Mouse (Mus musculus) c-Kit-positive CD71-positive TER-119-positive erythroid progenitor cells, embryonic 14.5 days (primary cell): ENCODE results near the gene Slc25a17.

Experiments used
- DNase-seq: peaks from one replicate; pipeline ENCODE4 v3.0.0-alpha.2; 2013; ENCODE audit warnings: low spot score

Slc25a17 gene

DNA sequence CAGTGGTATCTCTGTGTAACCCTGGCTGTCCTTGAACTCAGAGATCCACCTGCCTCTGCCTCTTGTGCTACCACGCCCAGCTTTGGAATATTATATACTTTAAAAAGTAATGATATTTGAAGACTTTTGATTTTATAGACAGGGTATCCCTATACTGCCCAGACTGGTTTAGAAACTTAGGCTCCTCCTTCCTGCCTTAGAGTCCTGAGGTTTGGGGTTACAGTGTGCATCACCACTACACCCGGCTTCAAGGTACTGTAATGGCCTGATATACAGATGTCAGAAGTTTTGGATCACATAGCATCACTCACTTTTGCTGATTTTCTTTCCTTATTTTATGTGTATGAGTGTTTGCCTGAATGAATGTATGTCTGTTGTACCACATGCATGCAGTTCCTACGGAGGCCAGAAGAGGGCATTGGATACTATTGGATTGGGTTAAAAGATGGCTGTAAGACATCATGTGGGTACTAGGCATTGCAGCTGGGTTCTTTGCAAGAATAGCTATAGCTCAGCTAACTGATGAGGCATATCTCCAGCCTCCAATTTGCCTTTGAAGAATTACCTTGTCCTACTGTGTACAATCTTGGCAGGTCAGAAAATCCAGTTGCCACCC lies 5.4 kb downstream of the Slc25a17 start:
- DNase-seq = peak; percentile 72

DNA sequence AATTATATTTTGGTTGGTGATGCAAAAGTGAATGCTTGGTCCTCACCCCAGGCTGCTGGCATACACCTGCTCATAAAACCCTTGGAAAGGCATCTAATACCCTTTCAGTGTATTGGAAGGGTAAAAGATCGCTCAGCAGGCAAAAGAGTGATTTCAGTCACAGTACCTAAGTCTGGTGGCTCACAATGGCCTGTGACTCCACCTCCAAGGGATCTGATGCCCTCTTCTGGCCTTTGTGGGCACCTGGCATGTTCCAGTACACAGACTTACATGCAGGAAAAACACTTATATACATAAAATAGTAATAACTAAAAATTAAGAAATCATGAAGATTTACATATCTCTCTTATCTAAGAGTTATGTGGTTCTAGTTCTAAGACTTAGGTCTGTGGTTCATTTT lies 8.0 kb downstream of the Slc25a17 start:
- no peak for DNase-seq

DNA sequence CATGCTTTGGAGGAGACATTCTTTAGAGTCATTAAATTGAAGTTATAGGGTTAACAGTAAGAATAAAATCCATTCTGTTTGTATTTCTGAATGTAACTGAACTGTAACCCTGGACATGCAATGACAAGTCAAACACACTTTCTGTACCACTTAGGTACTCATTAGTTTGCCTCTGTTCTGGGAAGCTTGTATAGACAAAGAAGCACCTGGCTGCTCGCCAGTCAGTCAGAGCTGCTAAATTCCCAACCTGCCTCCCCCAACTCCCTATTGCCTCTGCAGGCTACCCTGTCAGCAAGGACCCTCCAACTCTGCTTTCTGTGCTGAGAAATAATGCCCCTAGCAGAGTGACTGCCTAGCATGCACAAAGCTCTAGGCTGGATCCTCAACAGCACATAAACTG lies 10.2 kb downstream of the Slc25a17 start:
- no peak for DNase-seq

DNA sequence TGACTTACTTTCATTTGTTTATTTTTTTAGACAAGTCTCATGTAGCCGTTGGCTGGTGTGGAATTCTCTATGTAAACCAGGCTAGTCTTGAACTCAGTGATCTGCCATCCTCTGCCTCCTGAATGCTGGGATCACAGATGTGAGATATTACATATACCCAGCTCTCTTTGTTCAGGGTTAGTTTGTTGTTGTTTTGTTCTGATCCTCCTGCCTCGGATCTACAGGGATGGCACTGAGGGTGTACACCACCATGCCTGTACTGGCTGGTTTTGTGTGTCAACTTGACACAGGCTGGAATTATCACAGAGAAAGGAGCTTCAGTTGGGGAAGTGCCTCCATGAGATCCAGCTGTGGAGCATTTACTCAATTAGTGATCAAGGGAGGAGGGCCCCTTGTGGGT lies 12.2 kb downstream of the Slc25a17 start:
- DNase-seq = no peak

DNA sequence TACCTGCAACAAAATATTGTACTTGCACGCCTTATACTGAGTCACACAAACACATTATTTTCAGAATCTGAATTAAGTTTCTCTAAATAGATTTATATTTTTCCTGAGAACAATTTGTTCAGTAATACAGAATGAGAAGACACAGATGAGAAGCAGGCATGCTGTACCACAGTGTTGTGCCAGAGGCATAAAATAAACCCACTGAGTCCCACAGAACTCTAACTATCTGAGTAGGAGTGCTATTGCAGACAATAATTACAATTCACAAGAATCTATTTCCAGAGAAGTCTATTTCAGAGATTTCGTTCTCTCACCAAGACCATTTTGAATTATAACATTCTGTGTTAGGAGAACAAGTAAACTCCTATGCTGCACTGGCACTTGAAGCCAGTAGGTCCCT lies 13.1 kb downstream of the Slc25a17 start:
- DNase-seq = no peak

DNA sequence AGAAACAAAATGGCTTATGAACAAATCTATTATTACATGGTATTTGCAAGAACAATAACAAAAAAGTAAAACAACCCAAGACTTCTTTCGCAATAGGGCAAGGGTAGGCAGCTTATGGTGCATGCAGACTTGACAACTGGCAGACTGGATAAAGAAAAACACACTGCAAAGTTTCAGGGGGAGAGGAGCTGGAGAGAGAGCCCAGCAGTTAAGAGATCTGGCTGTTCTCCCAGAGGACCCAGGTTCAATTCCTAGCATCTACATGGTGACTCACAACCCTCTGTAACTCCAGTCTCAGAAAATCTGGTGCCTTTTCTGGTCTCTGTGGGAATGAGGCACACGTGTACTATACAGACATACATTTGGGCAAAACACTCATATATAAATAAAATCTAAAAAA lies 19.2 kb downstream of the Slc25a17 start:
- no peak for DNase-seq

DNA sequence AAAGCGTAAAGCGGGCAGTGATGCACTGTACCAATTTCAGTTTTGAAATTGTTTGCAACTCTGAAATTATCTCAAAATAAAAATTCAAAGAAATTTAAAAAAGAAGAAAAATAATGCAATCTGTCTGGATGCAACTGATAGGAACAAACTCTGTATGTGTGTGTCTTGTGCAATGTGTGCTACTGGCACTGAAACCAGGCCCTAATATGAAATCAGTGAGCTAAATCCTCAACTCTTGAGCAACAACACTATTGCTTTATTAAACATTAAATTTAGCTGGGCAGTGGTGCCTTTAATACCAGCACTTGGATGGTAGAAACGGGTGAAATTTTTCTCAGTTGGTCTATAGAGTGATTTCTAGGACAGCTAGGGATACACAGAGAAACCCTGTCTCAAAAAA lies 21.5 kb downstream of the Slc25a17 start:
- DNase-seq = no peak

DNA sequence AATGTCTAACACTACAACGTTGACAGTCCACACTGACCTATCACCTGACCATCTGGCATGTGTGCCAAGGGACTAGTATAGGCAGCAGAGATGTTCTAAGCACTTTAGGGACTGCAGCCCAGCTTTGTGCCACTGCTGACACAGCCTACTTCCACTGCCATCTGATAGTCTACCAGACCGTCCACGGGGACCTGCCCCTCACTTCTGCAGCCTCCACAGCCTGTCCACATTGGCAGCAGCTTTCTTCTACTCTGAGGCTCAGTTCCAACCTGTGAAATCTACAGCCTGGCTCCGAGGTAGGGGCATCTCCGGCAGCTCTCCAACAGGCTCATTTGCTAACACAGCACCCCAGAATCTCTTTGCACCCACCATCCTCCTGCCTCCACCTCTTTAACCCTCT lies 24.1 kb downstream of the Slc25a17 start:
- no peak for DNase-seq

DNA sequence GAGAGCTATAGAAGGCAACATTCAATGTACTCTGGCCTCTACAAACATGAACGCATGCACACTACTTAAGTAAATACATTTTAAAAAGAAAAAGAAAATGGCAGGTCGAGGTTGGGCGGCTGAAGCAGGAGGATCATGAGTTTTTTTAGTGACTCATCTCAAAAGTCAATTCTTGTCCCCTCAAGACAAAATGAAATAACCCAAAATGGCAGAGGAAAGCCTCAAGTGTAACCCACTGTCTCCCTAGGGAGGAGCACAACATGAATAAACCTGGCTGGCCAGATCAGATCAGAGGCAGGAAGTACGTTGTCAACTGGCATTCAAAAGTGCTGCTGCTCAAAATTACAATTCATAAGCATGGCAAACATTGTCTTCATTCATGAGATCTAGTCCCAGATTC lies 28.1 kb downstream of the Slc25a17 start:
- DNase-seq = no peak

DNA sequence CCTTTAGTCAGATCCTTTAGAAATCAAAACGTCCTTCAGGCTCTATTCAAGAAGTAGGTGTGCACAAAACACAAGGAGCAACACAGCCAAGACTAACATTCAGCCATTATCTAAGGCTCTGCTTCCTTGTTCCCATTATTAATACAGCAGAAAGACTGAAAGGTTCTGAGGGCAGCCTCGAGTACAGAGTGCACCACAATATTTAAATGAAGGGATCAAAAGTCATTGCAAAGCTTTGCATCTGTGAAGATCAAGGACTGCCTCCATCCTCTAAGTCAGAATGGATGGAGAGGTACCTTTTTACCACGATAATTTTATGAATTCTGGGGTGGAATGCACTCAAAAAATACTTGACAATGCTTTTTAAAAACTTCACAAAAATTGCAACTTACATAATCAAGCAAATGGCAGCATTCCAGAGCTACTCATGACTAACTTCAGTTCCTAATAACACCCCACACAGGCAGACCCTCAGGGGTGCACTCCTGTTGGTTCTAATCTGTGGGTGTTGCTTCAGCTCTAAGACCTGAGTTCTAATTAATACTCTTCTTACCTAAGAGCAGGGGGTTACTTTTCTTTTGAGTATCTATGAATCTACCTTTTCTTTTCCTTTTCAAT lies 29.7 kb downstream of the Slc25a17 start:
- DNase-seq = no peak

DNA sequence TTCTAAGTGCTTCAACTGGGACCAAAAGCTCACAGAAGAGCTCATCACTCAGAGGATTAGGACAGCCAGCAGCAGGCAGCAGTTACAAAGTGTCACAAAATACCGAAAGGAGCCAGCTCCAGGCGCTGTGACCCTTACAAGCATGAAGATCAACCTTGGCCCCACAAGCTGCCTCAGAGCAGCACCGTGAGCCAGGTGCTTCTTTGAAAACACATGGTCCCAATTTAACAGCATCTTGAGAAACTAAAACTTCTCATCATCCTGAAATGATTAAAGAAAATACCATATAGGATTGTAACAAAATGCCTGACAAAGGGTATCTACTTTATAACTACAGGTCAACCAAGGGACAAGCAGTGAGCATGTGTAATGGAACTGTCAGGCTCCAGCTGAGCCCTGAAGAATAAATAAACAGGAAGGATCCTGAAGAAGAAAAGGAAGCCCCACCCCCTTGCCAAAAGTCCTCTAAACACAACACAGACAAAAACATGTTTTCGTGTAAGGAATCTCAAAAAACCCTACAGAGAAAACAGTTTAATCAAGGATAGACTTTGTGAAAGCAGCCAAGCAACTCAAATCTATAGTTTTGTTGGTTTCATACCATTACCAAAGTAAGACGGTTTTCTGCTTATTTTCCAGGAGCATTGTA lies 30.8 kb downstream of the Slc25a17 start:
- DNase-seq = no peak

DNA sequence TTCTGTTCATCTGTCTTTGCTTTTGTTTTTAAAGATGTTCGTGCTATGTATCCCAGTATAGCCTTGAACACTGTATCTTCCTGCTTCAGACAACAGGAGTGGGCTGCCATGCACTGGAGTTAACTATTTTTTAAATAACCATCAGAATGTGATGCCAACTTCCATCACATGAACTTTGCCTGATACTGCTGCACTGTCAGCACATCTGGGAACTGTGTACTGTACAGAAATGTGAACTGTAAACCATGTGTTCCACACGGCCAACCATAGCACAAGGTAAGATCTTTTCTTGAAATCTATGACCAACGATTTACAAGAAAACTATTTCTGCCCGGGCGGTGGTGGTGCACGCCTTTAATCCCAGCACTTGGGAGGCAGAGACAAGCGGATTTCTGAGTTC lies 33.1 kb downstream of the Slc25a17 start:
- DNase-seq = no peak

DNA sequence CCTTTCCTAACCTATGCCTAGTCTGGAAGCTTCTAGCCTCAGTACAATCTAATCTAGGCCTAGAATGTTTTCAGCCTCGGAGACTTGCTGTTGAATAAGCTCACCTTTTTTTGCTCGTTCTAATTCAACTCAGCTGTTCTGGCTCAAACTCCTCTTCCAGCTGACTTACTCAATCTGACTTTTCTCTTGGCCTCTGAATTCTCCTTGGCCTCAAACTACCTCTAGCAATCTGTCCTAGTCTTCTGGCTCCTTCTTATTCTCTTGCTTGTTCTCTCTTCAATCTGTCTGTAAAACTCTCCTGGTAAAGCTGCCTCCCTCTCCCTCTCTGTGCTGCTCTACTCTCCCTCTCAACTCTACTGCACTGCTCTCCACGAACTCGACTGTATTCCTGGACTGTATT lies 35.6 kb downstream of the Slc25a17 start:
- no peak for DNase-seq

DNA sequence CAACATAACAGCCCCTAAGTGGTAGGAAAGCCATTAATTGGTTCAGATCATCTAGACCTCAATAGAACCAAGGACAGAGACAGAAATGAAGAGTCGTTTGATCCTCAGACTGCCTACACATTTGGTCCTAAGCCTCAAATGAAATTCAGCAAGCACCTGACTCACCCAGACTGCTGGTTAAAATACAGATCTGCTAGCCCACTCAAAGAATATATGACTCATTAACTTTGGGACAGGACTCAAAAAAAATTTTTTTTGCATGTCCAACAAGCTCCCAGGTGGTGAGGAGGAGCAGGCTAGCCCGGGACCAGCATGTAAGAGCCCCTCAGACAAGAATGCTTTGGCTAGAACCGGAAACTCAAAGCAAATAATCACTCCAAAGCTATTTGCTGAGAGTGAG lies 40.5 kb downstream of the Slc25a17 start:
- DNase-seq = no peak

DNA sequence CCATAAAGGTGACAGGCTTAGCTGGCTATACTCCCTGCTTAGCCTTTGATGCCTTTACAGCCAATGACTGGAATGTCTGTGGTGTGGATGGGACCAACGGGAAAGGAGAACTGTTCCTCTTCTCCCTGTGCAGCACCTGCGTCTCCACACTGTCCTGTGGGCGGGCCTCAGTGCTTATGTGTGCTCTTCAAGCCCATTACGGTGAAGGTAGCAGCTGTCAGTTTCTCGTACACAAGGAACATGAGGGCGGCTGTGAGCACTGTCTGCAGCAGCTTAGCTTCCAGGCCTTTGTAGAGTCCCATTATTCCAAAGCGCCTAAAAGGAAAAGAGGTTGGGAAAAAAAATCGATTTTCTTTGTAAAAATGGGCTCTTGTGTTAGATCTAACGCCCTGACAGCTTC lies 41.1 kb downstream of the Slc25a17 start:
- no peak for DNase-seq

DNA sequence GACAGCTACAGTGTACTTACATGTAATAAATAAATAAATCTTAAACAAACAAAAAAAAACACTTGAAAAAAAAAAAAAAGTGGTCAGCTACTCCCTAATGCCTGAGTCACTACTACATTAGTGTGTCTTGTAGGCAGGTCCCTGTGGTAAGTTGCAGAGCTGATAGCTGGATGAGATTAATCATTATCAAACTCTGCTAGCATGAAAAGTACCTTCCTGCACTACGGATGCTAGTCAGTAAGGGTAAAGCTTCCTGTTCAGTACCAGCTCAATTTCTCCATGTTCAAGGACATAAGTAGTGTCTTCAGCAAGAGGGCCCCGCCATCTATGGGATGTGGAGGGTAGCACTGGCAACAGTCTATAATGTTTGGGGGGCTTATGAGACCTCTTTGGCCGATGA lies 46.7 kb downstream of the Slc25a17 start:
- DNase-seq = no peak

DNA sequence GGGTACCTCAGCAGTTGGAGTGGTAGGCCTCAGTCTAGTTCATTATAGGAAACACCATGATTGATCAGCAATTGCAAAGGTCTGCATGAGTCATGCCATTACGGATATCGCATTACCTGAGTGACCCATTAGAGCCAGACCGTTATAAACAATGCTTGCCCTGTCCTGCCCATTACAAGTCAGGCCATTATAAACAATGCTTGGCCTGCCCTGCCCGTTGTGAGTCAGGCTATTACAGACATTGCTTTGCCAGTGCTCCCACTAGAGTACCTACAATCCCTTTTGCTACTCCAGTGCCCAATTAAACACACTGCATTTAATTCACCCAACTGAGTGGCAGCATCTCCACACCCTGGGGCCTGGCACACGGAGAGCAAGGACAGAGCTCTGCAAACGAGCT lies 49.6 kb downstream of the Slc25a17 start:
- no peak for DNase-seq

DNA sequence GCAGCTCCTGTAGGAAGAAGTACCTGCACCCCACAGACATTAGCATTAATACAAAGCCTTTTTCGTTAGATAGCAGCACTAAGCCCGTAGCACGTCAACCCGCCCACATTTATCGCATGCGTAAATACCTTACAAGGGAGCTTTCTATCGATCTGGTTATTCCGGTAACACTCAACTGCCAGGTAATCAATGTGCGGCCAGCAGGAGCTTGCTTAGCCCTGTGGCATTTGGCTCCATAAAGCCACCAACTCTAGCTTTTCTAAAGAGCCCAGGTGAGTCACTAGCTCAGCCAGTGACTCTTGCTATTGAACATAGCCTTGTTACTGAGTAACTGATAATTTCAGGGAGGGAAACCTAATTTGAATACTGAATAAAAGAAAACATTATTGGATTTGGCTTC lies 50.3 kb downstream of the Slc25a17 start:
- DNase-seq = no peak

DNA sequence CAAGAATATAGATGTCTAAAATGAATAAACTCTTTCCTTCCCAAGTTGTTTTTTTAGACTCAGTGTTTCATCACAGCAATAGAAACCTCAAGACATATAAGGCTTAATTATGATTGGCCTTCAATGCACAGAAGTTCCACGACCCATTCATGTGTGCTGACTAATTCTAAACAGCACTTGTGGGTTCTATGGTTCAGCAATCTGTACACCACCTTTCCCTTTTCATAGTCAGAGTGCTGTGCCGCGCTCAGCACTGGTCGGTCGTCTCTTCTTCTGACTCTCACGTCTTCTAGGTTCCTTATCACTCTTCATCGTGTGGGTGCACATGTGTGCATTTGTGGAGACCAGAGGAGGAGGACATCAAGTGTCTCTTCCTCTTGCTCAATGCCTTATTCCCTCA lies 52.6 kb downstream of the Slc25a17 start:
- DNase-seq = no peak

DNA sequence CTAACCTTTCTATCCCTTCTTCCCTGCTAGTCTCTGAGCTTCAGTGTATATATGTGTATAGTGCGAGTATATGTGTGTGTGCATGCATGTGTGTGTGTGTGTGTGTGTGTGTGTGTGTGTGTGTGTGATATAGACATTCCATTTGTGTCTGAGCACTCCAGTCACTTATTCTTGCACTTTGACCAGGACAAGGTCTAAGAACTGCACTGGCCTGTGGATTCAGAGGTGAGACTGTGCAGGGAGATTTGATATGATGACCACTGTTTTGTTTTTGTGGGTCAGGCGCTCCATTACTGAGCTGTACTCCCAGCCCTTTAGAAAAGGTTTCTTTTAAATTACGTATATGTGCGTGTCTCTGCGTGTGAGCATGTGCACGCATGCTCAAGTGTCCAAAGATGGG lies 54.1 kb downstream of the Slc25a17 start:
- DNase-seq = no peak

DNA sequence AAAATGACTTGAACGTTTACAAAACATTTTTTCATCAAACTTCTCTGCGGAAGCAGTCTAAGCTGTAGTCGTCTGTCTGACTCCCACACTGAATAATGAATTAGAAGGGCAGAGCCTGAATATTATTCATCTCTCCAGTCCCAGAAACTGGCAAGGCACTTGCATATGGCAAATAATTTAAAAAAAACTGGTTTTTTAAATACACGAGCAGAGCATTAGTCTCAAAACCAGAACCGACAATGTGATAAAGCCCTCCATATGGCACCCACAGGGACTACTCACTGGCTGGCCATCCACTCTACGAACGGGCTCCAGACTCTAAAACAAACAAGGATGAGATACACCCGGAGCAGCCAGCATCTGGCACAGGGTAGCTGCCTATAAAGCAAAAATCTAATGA lies 55.6 kb downstream of the Slc25a17 start:
- no peak for DNase-seq

DNA sequence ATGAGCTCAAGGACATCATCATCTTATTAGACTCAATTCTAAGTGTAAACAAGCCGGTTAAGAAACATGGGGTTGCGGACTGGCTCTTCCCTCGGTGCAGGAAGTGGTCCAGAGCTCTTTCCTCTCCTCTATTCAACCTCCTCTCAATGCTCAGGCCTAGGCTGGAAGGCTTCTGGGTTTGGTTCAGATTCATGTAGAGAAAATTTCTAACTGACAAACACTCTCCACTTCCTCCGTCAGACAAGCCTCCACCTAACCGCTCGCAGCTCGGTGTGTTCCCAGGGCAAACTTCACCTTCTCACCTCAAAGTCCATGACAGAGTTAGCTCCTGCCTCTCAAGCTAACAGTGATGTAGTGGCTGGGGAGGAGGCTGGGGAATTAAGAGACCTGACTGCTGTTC lies 56.6 kb downstream of the Slc25a17 start:
- DNase-seq = no peak

DNA sequence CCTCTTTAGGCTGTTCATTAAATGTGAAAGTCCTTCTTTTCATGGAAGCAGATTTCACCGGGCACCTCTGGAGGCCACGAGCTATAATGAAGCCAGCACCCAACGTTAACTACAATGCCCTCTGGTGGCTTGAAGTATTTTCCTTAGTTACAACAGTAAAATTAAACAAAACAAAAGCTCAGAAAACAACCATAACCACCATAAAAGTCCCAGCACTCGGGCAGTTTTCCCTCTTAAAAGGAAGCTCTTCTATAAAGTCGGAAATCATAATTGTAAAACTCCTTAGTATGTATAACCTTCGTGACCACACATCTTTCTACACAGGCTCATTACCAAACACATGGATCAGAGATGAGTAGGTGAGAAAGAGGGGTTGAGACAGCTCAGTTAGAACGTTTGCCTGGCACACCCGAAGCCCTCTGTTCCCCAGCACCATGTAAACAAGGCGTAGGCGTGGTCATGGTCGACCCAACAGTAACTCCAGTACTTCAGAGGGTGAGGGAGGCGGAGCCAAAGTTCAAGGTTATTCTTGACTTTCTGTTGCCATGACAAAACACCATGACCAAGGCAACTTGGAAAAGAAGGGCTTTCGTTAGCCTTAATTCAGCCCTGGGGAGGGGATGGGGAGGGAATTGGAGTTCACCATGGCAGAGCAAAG lies 58.3 kb downstream of the Slc25a17 start:
- DNase-seq = no peak
